Mouse (Mus musculus): Measurements from ENCODE around the gene Clpp.

Gene Clpp

DNA sequence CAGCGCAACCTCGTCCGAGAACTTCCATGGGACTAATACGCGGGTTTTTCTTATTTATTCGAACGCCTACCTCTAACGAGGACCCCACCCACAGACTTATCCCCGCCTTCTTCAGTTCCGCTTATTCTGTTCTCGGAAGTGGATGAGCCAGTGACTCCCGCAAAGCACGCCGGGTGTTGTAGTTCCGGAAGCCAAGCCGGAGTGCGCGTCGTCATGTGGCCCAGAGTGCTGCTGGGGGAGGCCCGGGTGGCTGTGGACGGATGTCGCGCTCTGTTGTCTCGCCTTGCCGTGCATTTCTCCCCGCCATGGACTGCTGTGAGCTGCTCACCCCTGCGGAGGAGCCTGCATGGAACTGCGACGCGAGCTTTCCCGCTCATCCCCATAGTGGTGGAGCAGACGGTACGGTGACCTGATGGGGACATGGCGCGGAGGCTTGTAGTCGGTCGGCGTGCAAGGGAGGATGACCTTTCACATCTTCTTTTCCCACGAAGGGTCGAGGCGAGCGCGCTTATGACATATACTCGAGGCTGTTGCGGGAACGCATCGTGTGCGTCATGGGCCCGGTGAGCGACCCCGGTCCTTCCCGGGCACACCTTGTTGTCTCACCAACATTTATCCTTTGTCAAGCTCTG lies at the start of gene Clpp:
TSS of gene Clpp (plus strand) at position 191 of the 632 bp plus-strand sequence.
- peak; percentile 97 to 98 for DNase-seq

DNA sequence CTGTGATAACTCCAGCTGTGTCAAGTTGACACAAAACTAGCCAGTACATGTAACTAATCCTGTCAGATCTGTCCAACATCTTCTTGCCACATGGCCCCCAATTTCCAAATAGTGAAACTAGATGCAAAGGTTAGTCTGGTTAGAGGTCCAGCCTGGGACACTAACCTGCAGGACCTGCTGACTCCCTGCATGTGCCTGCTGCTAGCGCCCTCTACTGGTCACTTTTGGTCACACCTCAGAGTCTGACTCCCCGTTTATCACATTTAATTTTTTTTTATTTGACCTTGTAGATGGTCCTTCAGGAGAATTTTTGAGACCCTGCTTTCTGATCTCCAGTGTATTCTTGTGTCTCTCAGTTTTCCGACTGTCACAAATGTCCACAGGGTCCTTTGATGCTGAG lies 39.2 kb upstream of the Clpp start:
- peak; percentile 66 to 76 for DNase-seq

DNA sequence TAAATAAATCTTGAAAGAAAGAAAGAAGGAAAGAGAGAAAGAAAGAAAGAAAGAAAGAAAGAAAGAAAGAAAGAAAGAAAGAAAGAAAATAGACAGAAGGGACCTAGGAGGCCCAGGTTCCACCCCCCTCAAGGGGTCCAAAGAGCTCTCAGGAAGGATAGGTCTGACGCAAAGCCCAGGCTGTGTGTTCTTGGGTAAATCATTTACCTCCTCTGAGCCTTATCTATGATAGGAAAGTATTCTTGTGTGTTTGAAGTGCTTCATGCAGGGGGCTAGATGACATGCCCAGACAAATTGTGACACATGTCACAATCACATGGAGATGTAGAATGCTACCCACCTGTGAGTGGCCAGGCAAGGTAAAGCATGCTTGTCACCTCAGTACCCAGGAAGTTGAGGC lies 37.5 kb upstream of the Clpp start:
- no peak for DNase-seq

DNA sequence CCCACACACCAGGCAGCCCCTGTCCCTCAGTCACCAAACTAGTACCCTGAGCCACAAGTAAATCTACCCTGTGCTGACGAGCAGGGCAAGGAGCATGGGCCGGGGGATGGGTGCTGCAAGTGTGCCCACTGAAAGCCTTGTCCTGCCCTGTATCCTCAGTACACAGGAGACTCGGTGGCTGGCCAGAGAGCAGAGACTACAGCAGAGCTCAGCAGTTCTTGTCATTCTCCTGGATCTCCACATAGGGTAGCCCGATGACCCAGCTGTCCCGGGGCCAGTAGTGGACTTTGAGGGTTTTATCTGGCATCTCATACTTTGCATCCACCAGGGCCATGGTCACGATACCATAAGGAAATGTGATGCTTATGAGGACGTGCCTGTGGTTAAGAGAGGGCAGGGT lies 35.2 kb upstream of the Clpp start:
- DNase-seq = no peak

DNA sequence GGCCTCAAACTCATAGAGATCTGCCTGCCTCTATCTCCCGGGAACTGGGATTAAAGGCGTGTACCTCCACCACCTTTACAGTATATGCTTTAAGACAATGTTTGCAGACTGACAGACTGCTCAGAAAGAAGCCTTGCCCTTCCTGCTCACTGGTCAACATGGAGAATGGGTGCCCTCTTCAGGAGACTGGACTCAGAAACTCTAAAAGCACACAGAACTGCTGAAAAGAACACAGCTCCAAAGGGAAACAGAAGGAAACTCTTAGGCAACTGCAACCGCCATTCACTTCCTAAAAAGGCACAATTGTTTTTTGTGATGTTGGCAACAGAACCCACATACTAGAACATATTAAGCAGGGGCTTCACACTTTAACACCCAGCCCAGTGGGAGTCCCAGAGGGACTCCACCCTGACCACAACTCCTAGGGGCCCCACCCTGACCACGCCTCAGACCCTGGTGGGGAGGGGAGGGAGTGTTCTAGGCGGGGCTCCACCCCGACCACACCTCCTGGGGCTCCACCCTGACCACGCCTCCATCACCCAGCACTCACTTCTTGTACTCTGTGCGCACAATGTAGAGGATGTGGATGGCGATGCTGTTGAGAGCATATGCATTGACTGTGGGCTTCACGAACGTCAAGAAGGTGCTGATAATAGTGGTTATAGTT lies 32.2 kb upstream of the Clpp start:
- no peak for DNase-seq

DNA sequence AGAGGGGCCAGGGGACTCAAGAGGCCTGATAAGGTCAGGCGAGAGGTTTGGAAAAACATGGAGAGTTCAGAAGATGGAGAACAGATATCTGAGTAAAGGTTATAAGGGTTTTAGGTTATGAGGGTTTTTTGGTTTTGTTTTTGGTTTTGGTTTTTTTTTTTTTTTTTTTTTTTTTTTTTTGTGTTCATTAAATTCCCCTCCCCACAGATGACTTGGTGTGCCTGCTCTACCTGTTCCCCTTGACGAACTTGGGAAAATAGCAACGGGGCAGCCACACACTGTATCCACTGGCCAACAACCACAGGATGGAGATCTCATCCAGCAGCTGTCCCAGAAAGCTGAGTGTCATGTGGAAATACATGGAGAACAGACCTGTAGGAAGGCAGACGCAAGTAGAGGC lies 31.4 kb upstream of the Clpp start:
- DNase-seq = no peak

DNA sequence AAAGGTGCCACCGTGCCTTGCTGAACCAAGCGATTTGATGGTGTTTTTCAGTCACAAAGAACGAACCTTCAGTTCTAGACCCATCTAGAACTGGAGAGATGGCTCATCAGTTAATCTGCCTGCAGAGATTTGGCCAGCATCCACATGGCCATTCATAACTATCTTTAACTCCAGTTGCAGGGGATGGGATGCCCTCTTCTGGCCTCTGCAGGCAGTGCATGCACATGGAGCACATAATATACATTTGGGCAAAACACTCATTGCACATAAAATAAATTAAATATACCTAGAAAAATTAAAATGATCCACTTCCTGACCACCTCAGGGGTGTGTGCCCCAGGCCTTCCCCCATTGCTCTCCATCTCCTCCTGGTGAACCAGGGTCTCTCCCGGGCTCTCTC lies 28.2 kb upstream of the Clpp start:
- no peak for DNase-seq

DNA sequence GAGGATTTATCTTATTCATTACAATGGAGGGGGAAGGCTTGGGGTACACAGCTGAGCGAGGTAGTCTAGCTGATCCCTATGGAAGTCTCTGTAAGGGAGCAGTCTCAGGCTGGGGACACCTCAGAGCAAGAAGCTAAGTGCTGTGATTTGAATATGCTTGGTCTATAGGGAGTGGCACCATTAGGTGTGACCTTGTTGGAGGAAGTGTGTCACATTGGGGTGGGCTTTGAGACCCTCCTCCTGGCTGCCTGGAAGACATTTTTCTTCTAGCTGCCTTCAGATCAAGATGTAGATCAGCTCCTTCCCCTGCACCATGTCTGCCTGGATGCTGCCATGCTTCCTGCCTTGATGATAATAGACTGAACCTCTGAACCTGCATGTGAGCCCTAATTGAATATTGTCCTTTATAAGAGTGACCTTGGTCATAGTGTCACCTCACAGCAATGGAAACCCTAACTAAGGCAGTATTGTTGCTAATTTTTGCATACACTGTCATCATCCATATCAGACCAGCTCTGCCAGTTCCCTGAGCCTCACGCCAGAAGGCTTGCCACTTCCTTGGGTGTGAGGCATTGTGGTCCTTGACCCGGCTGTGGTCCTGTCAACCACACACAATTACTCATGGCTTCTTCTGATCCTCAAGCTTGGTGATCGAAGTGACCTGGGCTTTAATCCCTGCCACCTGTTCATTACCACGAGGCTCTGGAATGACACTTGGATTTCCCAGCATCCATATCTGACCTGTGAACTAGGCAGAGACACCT lies 27.3 kb upstream of the Clpp start:
- no peak for DNase-seq

DNA sequence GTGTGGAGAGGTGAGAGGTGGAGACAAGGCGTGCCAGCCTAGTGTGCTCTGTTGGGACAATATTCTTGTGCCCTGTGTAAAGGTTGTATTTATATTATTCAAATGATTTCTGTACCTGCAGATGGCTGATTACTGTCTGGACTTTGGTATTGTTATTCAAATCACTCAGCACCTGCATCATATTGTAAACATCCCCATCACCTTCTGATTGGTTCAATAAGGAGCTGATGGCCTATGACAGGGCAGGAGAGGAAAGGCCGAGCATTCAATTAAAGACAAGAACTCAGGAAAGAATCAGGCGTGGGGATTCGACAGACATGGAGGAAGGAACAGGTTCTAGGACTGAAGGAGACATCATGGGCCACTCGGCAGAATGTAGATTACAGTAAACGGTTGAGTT lies 26.5 kb upstream of the Clpp start:
- no peak for DNase-seq

DNA sequence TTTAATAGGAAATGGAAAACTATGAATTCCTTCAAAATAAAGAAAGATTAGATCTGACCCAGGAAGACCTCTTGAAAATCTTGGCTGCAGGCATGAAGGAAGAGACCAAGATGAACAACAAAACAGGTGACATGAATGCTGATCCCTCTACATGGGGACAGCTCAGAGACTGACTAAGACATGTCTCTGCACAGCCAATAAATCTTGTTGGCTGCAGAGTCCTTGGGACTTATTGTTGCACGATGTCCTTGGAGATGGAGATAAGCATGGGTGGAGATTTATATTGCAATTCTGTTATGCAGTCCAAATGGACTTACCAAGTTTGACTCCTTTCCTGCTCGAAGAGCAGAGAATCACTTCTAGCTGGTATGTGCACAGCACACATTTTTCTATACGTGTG lies 20.8 kb upstream of the Clpp start:
- no peak for DNase-seq

DNA sequence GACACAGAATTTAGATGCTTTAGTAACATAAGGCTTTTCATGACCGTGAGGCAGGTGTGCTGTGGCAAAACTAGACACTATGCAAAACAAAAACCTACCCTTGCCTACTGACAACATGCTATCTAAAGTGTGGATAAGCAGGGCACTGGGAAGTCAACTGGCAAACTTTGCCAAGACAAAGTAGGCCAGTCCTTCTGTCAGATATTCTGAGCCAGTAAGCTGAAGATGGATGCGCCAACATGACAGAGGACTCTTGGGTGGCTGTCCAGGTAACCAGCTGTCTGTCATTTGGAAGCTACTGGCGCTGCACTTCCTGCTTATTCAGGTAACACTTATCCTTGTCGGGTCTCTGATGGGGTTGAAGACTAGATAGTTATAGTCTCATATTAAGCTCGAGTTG lies 20.0 kb upstream of the Clpp start:
- no peak for DNase-seq

DNA sequence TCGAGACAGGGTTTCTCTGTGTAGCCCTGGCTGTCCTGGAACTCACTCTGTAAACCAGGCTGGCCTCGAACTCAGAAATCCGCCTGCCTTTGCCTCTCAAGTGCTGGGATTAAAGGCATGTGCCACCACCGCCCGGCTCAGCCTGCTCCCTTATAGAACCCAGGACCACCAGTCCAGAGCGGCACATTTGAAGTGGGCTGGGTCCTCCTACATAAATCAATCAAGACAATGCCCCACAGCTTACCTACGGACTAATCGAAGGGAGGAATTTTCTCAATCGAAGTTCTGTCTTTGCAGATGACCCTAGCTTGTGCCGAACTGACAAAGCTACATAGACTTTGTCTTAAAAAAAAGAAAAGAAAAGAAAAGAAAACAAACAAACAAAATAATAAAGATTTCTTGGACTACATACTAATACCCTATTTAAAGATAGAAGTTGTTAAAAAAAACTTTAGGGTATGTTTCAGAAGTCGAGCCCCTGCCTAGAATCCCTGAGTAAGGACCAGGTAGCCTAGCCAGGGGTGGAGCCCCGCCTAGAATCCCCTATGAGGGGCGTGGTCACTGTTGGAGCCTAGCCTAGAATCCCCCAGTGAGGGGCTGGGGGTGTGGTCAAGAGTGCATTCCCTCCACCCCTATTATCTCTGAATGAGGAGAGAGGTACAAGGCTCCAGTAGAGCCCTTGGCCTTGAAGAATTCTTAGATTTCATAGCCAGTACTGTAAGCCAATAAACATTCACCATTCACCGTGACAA lies 16.0 kb upstream of the Clpp start:
- DNase-seq = no peak

DNA sequence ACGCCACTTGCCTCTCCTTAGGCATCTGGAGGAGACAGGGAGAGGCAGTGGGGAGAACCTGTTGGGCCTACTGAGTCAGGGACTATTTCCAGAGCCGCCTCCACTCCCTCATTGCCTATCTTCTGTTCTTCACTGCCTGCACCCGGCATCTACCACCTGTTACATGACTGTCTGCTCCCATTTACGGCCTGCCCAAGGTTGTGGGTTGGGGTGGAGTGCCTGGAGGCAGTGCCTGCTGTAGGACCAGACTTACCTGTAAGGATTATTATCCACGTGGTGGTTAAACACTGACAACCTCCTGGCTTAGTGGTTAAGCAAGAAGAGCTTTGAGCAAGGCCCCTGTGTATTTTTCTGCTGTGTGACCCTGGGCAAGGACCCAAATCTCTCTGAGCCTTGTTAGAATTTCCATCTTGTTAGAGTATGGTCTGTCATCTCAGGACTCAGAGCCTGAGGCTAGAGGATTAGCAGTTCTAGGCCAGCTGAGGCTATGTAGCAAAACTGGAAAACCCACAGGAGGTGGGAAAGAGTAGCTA lies 15.3 kb upstream of the Clpp start:
- no peak for DNase-seq

DNA sequence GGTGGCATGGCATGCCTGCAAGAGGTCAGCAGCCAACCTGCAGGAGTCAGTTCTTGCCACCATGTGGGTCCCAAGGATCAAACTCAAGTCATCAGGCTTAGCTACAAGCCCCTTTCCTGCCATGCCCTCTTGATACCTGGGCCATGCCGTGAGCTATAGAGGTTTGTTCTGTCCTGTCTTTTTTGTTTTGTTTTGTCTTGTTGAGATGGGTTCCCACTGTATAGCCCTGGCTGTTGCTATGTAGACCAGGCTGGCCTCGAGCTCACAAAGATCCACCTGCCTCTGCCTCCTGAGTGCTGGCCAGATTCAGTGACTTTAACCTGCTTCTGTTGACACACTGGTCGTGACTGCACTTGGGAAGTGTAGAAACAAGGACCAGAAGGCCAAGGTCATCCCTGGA lies 14.7 kb upstream of the Clpp start:
- DNase-seq = peak in 1 of 2 experiments; percentile 14

DNA sequence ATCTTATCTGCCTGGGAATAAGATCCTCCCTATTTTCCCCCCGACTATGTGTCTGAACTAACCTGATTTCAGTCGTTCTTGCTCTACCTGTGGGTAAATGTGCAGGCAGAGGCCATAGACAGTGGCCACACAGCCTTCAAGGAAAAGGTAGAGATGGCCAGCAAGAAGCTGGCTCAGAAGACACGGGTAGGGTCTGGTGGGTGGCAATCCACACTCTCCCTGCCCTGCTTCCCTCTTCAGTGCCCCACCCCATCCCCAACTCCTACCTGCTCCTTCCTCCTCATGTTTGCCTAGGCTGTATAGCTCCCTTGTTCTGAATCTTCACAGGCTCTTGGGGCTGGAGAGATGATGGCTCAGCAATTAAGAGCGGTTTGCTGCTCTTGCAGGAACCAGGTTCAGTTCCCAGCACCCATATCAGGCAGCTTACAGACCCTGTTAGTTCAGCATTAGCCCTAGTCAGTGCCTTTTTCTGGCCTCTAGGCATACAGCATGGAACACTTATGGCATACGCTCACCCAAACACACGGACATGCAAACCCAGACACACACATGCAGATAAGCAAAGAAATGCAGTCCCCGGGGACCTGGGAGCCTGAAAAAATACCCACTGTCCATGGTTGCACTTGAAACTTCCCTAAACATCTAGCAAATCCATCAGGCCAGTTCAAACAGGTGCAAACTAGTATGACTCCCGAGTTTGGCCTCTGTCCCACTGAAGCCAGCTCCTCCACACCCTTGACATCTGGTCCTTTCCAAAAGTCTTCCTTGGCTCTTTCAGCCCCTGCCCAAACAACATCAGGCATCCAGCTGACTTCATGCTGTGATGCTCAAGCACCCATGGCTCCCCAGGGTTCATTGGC lies 13.3 kb upstream of the Clpp start:
- peak in 1 of 2 experiments; percentile 10 for DNase-seq

DNA sequence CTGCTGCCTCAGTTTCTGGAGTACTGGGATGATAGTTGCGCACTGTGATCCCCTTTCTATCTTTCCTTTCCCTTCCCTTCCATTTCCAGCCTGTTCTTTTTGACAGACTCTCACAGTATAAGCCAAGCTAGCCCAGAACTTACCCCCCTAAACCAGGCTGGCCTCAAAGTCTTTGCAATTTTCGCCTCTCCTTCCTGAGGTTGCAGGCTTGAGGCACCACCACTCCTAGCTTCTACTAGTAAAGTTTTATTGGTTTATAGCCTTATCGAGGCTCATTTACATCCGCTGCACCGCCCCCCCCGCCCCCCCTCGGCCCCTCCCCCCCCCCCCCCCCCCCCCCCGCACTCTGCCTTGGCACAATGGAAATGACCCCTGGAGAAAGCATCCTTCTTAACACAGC lies 10.6 kb upstream of the Clpp start:
- DNase-seq = peak in 1 of 2 experiments; percentile 13

DNA sequence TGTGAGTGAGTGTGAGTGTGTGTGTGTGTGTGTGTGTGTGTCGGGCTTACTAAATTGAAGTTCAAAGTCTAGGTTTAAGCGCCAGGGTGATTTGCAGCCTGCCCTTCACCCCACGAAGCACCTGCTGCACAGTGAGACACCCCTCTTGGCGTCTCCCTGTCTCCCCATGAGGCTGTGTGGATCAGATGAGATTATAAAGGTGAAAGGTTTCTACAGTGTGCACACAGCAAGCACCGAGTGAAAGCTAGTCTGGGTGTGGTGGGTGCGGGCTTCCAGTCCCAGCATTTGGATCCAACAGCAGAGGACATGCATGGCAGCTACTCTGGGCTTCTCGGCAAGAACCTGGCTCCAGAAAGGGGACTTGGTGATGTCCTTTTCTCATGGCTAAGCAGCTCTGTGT lies 9.1 kb upstream of the Clpp start:
- peak in 1 of 2 experiments; percentile 22 for DNase-seq

DNA sequence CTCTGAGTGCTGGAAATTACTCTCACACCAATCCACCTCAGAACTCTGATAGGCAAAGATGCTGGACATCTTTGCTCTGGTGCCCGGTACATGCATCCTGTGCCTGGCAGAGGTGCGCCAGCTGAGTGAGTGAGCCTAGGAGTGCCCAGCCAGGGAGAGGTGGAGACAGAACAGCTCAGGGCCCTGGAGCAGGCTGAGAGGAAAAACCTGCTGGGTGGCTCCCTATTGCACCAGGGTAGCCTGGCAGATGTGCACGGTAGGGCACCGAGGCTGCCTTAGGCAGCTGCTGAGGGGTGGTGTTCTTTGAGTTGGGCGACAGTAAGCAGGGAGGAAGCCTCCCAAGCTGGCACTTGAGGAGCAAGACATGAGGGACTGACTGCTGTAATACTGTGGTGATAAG lies 8.1 kb upstream of the Clpp start, which contains the start of gene Acer1:
TSS of gene Acer1 (minus strand) at position 114 of the 400 bp plus-strand sequence.
- DNase-seq = peak in 1 of 2 experiments; percentile 34

DNA sequence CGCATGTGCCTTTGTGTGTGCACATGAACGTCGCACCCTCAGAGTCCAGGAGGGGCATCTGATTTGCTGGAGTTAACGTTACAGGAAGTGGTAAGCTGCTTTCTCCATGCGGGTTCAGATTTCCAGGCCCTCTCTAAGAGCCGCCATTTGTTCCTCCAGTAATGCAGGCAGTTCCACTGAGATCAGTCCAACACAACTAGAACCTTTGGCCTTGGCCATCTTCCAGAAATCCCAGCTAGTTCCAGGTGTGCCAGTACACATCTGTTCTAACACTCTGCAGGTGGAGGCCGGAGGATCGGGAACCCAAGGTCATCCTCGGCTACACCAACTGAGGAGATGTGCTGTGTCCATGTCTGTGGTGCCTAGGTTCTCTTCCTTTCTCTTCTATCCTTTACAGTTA lies 5.2 kb upstream of the Clpp start:
- no peak for DNase-seq

DNA sequence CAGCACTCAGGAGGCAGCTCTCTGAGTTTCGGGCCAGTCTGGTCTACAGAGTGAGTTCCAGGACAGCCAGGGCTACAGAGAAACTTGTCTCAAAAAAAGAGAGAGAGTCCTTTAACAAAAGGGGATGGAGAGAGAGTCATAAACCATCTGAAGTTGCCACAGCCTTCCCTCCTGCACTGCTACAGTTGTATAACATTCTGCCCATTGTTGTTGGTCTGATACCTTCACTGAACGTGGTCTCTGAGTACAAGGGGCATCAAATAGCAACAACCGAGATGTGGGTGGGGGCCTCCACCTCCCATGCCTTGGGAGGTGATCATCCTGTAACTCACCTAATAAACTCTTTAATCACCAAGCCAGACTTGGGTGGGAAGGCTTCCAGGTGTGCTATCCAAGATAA lies 4.4 kb upstream of the Clpp start:
- DNase-seq = peak in 1 of 2 experiments; percentile 12

DNA sequence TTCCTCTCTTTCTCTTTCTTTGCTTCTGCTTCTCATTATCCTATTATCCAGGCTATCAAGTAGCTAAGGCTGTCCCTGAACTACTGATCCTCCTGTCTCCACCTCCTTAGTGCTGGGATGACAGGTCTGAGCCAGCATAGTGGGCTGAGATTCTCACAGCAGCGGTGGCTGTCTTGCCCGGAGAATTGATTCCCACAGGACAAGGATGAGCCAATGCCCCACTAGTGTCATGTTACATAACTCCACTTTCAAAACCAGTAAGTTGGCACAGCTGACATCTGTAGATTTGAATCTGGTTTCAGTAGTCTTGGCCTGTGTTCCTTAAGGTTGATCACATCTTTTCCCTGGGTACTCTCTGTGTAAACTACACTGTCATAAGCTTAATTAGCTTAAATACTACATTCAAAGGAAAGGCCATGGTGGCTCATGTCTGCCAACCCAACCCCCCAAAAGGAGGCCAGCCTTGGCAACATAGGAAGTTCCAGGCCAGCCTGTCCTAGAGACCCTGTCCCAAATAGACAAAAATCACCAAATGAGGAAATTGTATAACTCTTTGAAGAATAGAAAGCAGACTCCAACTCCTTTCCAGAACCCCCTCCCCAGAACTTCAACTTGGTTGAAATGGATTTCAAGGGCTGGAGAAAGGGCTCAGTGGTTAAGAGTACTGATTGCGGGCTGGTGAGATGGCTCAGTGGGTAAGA lies 3.9 kb upstream of the Clpp start:
- peak in 1 of 2 experiments; percentile 8 for DNase-seq
